Mouse (Mus musculus): ENCODE results near the gene Ltn1.

GRCm38 (mm10) chr16:87382996-87383395 is 49.4 kb downstream of the Ltn1 start:
- TF ChIP-seq CTCF (IDR thresholded peaks at IDR 0.05; ENCODE audit: borderline replicate concordance, insufficient read depth, low read depth, low read length) (no peak), POLR2A (IDR thresholded peaks at IDR 0.05; ENCODE audit: borderline replicate concordance, insufficient read depth, low read length) (no peak)

All from cerebellum, adult 2 months (tissue).